ENCODE assay signal across 23 mouse cellular contexts in genomic region chr5:130283079-130283732, GRCm38 (mm10).
"Had no signal": no experiment of that assay in that cellular context is flagged by ENCODE, and none has a peak within 500 bp of the region (broad histone marks: within the 10 kb centered on the region; RNA-seq: fewer than 3 reads in every experiment).

No protein-coding gene starts in this region.

- H3K9me3 ChIP-seq: kidney, embryonic 15.5 days; limb, embryonic 15.5 days; lung, embryonic 15.5 days; midbrain, embryonic 12.5 days; midbrain, embryonic 15.5 days; neural tube, embryonic 13.5 days had no signal

- H3K27ac ChIP-seq: kidney, embryonic 15.5 days; left cerebral cortex, adult 2 months; limb, embryonic 12.5 days; limb, embryonic 15.5 days; liver, embryonic 14.5 days; lung, embryonic 15.5 days; midbrain, embryonic 12.5 days; midbrain, embryonic 15.5 days; neural tube, embryonic 13.5 days had no signal

- H3K4me1 ChIP-seq: kidney, embryonic 15.5 days; limb, embryonic 12.5 days; limb, embryonic 15.5 days; lung, embryonic 15.5 days; midbrain, embryonic 12.5 days; midbrain, embryonic 15.5 days; neural tube, embryonic 13.5 days had no signal

- ATAC-seq: midbrain, embryonic 15.5 days had no signal

- H3K4me2 ChIP-seq: kidney, embryonic 15.5 days; limb, embryonic 12.5 days; limb, embryonic 15.5 days; liver, embryonic 11.5 days; lung, embryonic 15.5 days; midbrain, embryonic 12.5 days; midbrain, embryonic 15.5 days; neural tube, embryonic 13.5 days had no signal

- H3K27me3 ChIP-seq: kidney, embryonic 15.5 days; limb, embryonic 12.5 days; limb, embryonic 15.5 days; lung, embryonic 15.5 days; midbrain, embryonic 12.5 days; midbrain, embryonic 15.5 days; neural tube, embryonic 13.5 days had no signal

- H3K9ac ChIP-seq: kidney, embryonic 15.5 days; limb, embryonic 12.5 days; limb, embryonic 15.5 days; liver, embryonic 14.5 days; lung, embryonic 15.5 days; midbrain, embryonic 12.5 days; midbrain, embryonic 15.5 days; neural tube, embryonic 13.5 days had no signal

- H3K4me3 ChIP-seq: kidney, embryonic 15.5 days; left cerebral cortex, adult 2 months; limb, embryonic 12.5 days; limb, embryonic 15.5 days; lung, embryonic 15.5 days; midbrain, embryonic 12.5 days; midbrain, embryonic 15.5 days; myocyte; neural tube, embryonic 13.5 days had no signal

- DNase-seq: kidney, adult 11 months; kidney, adult 8-10 months; kidney, postnatal 10 days; kidney, postnatal 36 days; layer of hippocampus, postnatal 36 days; left cerebral cortex, postnatal 4 days; lung, adult 18-20 months; lung, postnatal 10 days; lung, postnatal 36 days; thymus, adult 2 months; thymus, postnatal 14 days; thymus, postnatal 4 days had no signal
